Mouse (Mus musculus) hindbrain, postnatal 0 days (tissue): Measurements from ENCODE around the gene Lamb3. TPM values are rescaled to one million over a fixed set of nuclear protein-coding genes. Genes with fewer than 3 reads are reported as not detected.

Experiments used
- ATAC-seq: fragments of 200-750 bp; cut with Nextera tagmentation; 2 replicates; pipeline ENCODE4 v1.8.0; 2017; ENCODE audit warnings: mild to moderate bottlenecking, moderate TSS enrichment, moderate library complexity
- DNase-seq: peaks from one replicate; pipeline ENCODE4 v3.0.0-alpha.2; 2015; ENCODE audit warnings: low spot score
- H3K27ac ChIP-seq: fragments of 300-500 bp; sonication (generic); 2 replicates; pipeline ENCODE4 v1.5.1; 2014; ENCODE audit warnings: mild to moderate bottlenecking
- H3K27me3 ChIP-seq: fragments of 300-500 bp; sonication (generic); 2 replicates; pipeline ENCODE4 v1.6.1; 2014; ENCODE audit warnings: low read length, mixed read lengths; ENCODE audit not compliant: insufficient read depth
- H3K36me3 ChIP-seq: fragments of 300-500 bp; sonication (generic); 2 replicates; pipeline ENCODE4 v1.6.1; 2014; ENCODE audit warnings: low read length, mixed read lengths; ENCODE audit not compliant: insufficient read depth
- H3K4me1 ChIP-seq: fragments of 300-500 bp; sonication (generic); 2 replicates; pipeline ENCODE4 v1.6.1; 2014; ENCODE audit warnings: antibody characterized with exemption, low read length, mixed read lengths; ENCODE audit not compliant: insufficient read depth
- H3K4me2 ChIP-seq: fragments of 300-500 bp; sonication (generic); 2 replicates; pipeline ENCODE4 v1.6.1; 2014; ENCODE audit warnings: low read depth, mild to moderate bottlenecking, low read length, moderate library complexity, mixed read lengths
- H3K4me3 ChIP-seq: fragments of 300-500 bp; sonication (generic); 2 replicates; pipeline ENCODE4 v1.5.1; 2014; ENCODE audit warnings: low read length
- H3K9ac ChIP-seq: fragments of 300-500 bp; sonication (generic); replicated peaks from 2 replicates; pipeline ENCODE4 v1.6.1; 2014; ENCODE audit warnings: mild to moderate bottlenecking, low read length, moderate library complexity, mixed read lengths
- H3K9me3 ChIP-seq: fragments of 300-500 bp; sonication (generic); 2 replicates; pipeline ENCODE4 v1.6.1; 2016; ENCODE audit warnings: low read length, mixed read lengths
- CTCF ChIP-seq: IDR thresholded peaks from 2 replicates; pipeline ENCODE4 v1.5.1; 2016; ENCODE audit warnings: antibody characterized with exemption, control low read depth, low read depth
- WGBS: fragments of 180-500 bp; shearing (Covaris S2); extraction: QIAGEN DNeasy Blood & Tissue Kit; methylation state at CpG from one replicate; pipeline ENCODE4 v1.1.7; 2014; 5-methylcytosine and 5-hydroxymethylcytosine counted together
- polyA plus RNA-seq: library from polyadenylated mRNA; unstranded; fragments of >200 nt; fragmentation: Nextera tagmentation; extraction: Ambion mirVana; gene quantifications from 2 replicates; pipeline ENCODE4 v1.2.1, GENCODE M21; 2015
- total RNA-seq: library from RNA; depleted of rRNA; stranded (reverse); fragments of >200 nt; gene quantifications from 2 replicates; pipeline ENCODE4 v1.2.3, GENCODE M21; 2014

The Lamb3 gene
- total and polyA plus RNA-seq, 2 experiments from 2014 or later: 0.36 to 1.3 TPM

GRCm38 (mm10) chr1:193298141-193298765 is 90.8 kb downstream of the Lamb3 start:
- Histone ChIP-seq H3K9me3 (no peaks in the 10 kb centered on the region), H3K9ac (no peak overlapping the region), H3K36me3 (no peaks in the 10 kb centered on the region), H3K27me3 (no peaks in the 10 kb centered on the region), H3K4me1 (no peaks in the 10 kb centered on the region), H3K4me3 (no peak overlapping the region), H3K27ac (no peak overlapping the region), H3K4me2 (no peak overlapping the region)
- no peak for TF ChIP-seq CTCF
- ATAC-seq (no peak), DNase-seq (peak; percentile 20)
- WGBS: 48% methylated on average over 3 of the region's 3 CpGs

- Histone ChIP-seq H3K4me1 (no peaks in the 10 kb centered on the region), H3K27ac (no peak overlapping the region), H3K4me3 (no peak overlapping the region), H3K9me3 (no peaks in the 10 kb centered on the region), H3K9ac (no peak overlapping the region), H3K36me3 (no peaks in the 10 kb centered on the region), H3K4me2 (no peak overlapping the region), H3K27me3 (no peaks in the 10 kb centered on the region)
- DNase-seq (no peak), ATAC-seq (no peak)
- TF ChIP-seq CTCF: no peak
- 82% methylated on average over 1 of the region's 1 CpGs for WGBS
These were observed 92.5 kb downstream of the Lamb3 start for GRCm38 (mm10) chr1:193299995-193300394.

- ATAC-seq (no peak), DNase-seq (no peak)
- no peaks in the 10 kb centered on the region for H3K27me3 ChIP-seq
- WGBS: 75% methylated on average over 6 of the region's 6 CpGs
- no peak for TF ChIP-seq CTCF
- H3K27ac ChIP-seq: no peak overlapping the region
- no peaks in the 10 kb centered on the region for H3K4me1 ChIP-seq
- H3K4me2 ChIP-seq: no peak overlapping the region
- H3K9ac ChIP-seq: no peak overlapping the region
- no peaks in the 10 kb centered on the region for H3K9me3 ChIP-seq
- no peak overlapping the region for H3K4me3 ChIP-seq
- H3K36me3 ChIP-seq: no peaks in the 10 kb centered on the region
These were observed 94.0 kb downstream of the Lamb3 start for GRCm38 (mm10) chr1:193301216-193302092.

- no peak overlapping the region for H3K27ac ChIP-seq
- no peak for TF ChIP-seq CTCF
- no peaks in the 10 kb centered on the region for H3K4me1 ChIP-seq
- 76% methylated on average over 8 of the region's 8 CpGs for WGBS
- H3K27me3 ChIP-seq: no peaks in the 10 kb centered on the region
- no peak overlapping the region for H3K9ac ChIP-seq
- no peaks in the 10 kb centered on the region for H3K9me3 ChIP-seq
- no peak for ATAC-seq
- no peak overlapping the region for H3K4me3 ChIP-seq
- DNase-seq: no peak
- no peaks in the 10 kb centered on the region for H3K36me3 ChIP-seq
- no peak overlapping the region for H3K4me2 ChIP-seq
These were observed 94.5 kb downstream of the Lamb3 start for GRCm38 (mm10) chr1:193302093-193302405.

- H3K27me3 ChIP-seq: no peaks in the 10 kb centered on the region
- no peaks in the 10 kb centered on the region for H3K4me1 ChIP-seq
- DNase-seq (no peak), ATAC-seq (no peak)
- H3K9ac ChIP-seq: no peak overlapping the region
- no peak overlapping the region for H3K27ac ChIP-seq
- H3K36me3 ChIP-seq: no peaks in the 10 kb centered on the region
- TF ChIP-seq CTCF: no peak
- no peak overlapping the region for H3K4me3 ChIP-seq
- H3K9me3 ChIP-seq: no peaks in the 10 kb centered on the region
- 79% methylated on average over 2 of the region's 2 CpGs for WGBS
- H3K4me2 ChIP-seq: no peak overlapping the region
These were observed 95.6 kb downstream of the Lamb3 start for GRCm38 (mm10) chr1:193303096-193303495.

GRCm38 (mm10) chr1:193305386-193305785 is 97.9 kb downstream of the Lamb3 start:
- H3K27ac ChIP-seq: 0 out of 2 replicates have a peak overlapping the region, but pooled peaks have one; percentile 22
- peak; percentile 73 for DNase-seq

GRCm38 (mm10) chr1:193306832-193307231 is 99.3 kb downstream of the Lamb3 start:
- Histone ChIP-seq H3K9me3 (no peaks in the 10 kb centered on the region), H3K4me2 (no peak overlapping the region), H3K4me1 (no peaks in the 10 kb centered on the region), H3K27me3 (no peaks in the 10 kb centered on the region), H3K36me3 (no peaks in the 10 kb centered on the region), H3K4me3 (no peak overlapping the region), H3K9ac (no peak overlapping the region), H3K27ac (no peak overlapping the region)
- no peak for ATAC-seq
- TF ChIP-seq CTCF: no peak
- 99% methylated on average over 2 of the region's 2 CpGs for WGBS
- no peak for DNase-seq

More at GRCm38 (mm10) chr1:193305386-193305785, 97.9 kb downstream of the Lamb3 start:
- Histone ChIP-seq H3K4me2 (no peak overlapping the region), H3K9me3 (no peaks in the 10 kb centered on the region), H3K4me3 (no peak overlapping the region), H3K36me3 (no peaks in the 10 kb centered on the region), H3K4me1 (no peaks in the 10 kb centered on the region), H3K27me3 (no peaks in the 10 kb centered on the region), H3K9ac (no peak overlapping the region)
- WGBS: 11% methylated on average over 7 of the region's 7 CpGs
- no peak for TF ChIP-seq CTCF
- peak; percentile 80 for ATAC-seq
